Comparison of ENCODE assay signal across 12 mouse cellular contexts in genomic region chr13:104397814-104398213, GRCm38 (mm10).
DNase-seq lines count a peak whose midpoint lies in the region; ATAC-seq lines count a peak whose summit lies in the region.
"Had no signal": no experiment of that assay in that cellular context is flagged by ENCODE, and none has a peak within 500 bp of the region (broad histone marks: within the 10 kb centered on the region; RNA-seq: fewer than 3 reads in every experiment).

No protein-coding gene starts in this region.

- no peaks in the 10 kb centered on the region for H3K9me3 ChIP-seq in lung, embryonic 15.5 days
- H3K9me3 ChIP-seq: forebrain, embryonic 12.5 days; heart, embryonic 15.5 days; limb, embryonic 13.5 days; stomach, embryonic 15.5 days had no signal

- 47% methylated on average over 8 of the region's 8 CpGs for WGBS in lung, embryonic 15.5 days

- peak; percentile 46; the same call in 1 of the 2 replicates for ATAC-seq in lung, embryonic 15.5 days (ENCODE audit: borderline replicate concordance, extremely low read depth, low FRiP score, low TSS enrichment)

- no peak overlapping the region for H3K4me3 ChIP-seq in lung, embryonic 15.5 days
- H3K4me3 ChIP-seq: forebrain, embryonic 12.5 days; heart, embryonic 15.5 days; limb, embryonic 13.5 days; stomach, embryonic 15.5 days had no signal

- intact Hi-C loops in gastrocnemius, postnatal 14 days (cut with DNase I; ENCODE audit: low total_unique reads): no loop called here

- no peak overlapping the region for H3K9ac ChIP-seq in lung, embryonic 15.5 days
- H3K9ac ChIP-seq: forebrain, embryonic 12.5 days; heart, embryonic 15.5 days; limb, embryonic 13.5 days; stomach, embryonic 15.5 days had no signal

- no peaks in the 10 kb centered on the region for H3K36me3 ChIP-seq in lung, embryonic 15.5 days
- H3K36me3 ChIP-seq: forebrain, embryonic 12.5 days; stomach, embryonic 15.5 days had no signal

- H3K4me2 ChIP-seq in lung, embryonic 15.5 days: no peak overlapping the region; the same call in 1 of the 2 replicates
- H3K4me2 ChIP-seq: forebrain, embryonic 12.5 days; heart, embryonic 15.5 days; limb, embryonic 13.5 days; stomach, embryonic 15.5 days had no signal

- H3K27ac ChIP-seq in lung, embryonic 15.5 days: no peak overlapping the region
- H3K27ac ChIP-seq: forebrain, embryonic 12.5 days; heart, embryonic 15.5 days; limb, embryonic 13.5 days; stomach, embryonic 15.5 days had no signal

- peak; percentile 2 to 10 for DNase-seq in frontal cortex, postnatal 36 days (ENCODE audit: low spot score in 2 of 2)
- no peak for DNase-seq in frontal cortex, postnatal 10 days (ENCODE audit: low spot score in 2 of 2)
- no peak for DNase-seq in lung, postnatal 25 days (ENCODE audit: low spot score)
- peak; percentile 49 for DNase-seq in adrenal gland, postnatal 10 days
- DNase-seq in heart, postnatal 4 days: peak; percentile 11
- no peak for DNase-seq in gastrocnemius, postnatal 14 days
- DNase-seq in thymus, postnatal 0 days (ENCODE audit: low spot score): no peak

- no peaks in the 10 kb centered on the region for H3K27me3 ChIP-seq in lung, embryonic 15.5 days
- H3K27me3 ChIP-seq: forebrain, embryonic 12.5 days; heart, embryonic 15.5 days; limb, embryonic 13.5 days; stomach, embryonic 15.5 days had no signal

- H3K4me1 ChIP-seq in lung, embryonic 15.5 days: no peaks in the 10 kb centered on the region
- H3K4me1 ChIP-seq: forebrain, embryonic 12.5 days; limb, embryonic 13.5 days; stomach, embryonic 15.5 days had no signal

Comparison
In these comparisons a context has a peak if more than half of its experiments do, and no peak if none do; other contexts are left out.
1. DNase-seq: peak in frontal cortex, postnatal 36 days (2 of 2), adrenal gland, postnatal 10 days (single experiment) and heart, postnatal 4 days (single experiment); none in frontal cortex, postnatal 10 days (0 of 2), lung, postnatal 25 days (single experiment), gastrocnemius, postnatal 14 days (single experiment) and thymus, postnatal 0 days (single experiment).